Mouse (Mus musculus) CH12.LX (cell line): Measurements from ENCODE around the gene Slamf1. TPM values are rescaled to one million over a fixed set of nuclear protein-coding genes. Genes with fewer than 3 reads are reported as not detected.

Source experiments
- DNase-seq: peaks from one replicate; pipeline ENCODE4 v3.0.0-alpha.2; 2013; ENCODE audit errors: extremely low read depth
- H3K27ac ChIP-seq: 2 replicates; pipeline ENCODE4 v1.5.1; 2012; ENCODE audit warnings: low read depth, mild to moderate bottlenecking, control low read depth, moderate library complexity; ENCODE audit not compliant: insufficient read depth
- H3K27me3 ChIP-seq: replicated peaks from 2 replicates; pipeline ENCODE3; 2012; ENCODE audit warnings: inconsistent platforms
- H3K36me3 ChIP-seq, 2 experiments: replicated peaks in 1 of 2; 2 replicates each; pipeline versions ENCODE3 to v1.6.1; 2012; ENCODE audit warnings: inconsistent platforms in 1 of 2, low read length in 1 of 2, mild to moderate bottlenecking in 1 of 2, mixed read lengths in 1 of 2, moderate library complexity in 1 of 2; ENCODE audit not compliant: control insufficient read depth in 1 of 2, insufficient read depth in 1 of 2
- H3K4me1 ChIP-seq, 2 experiments: 2 replicates each; pipeline ENCODE4 v1.6.1; 2012; ENCODE audit warnings: inconsistent platforms in 1 of 2, moderate library complexity in 1 of 2; ENCODE audit not compliant: insufficient read depth in 2 of 2, control insufficient read depth in 1 of 2
- H3K4me2 ChIP-seq: 2 replicates; pipeline ENCODE4 v1.6.1; 2012; ENCODE audit warnings: low read depth, mild to moderate bottlenecking, control low read depth; ENCODE audit not compliant: poor library complexity, insufficient read depth, severe bottlenecking
- H3K4me3 ChIP-seq, 3 experiments: fragments of 150-350 bp in 1 of 3; sonication (generic) in 1 of 3; replicated peaks in 1 of 3; 2 replicates each; pipeline versions ENCODE3 to v1.5.1; 2011 to 2012; ENCODE audit warnings: low read depth in 2 of 3, low read length in 2 of 3, mild to moderate bottlenecking in 2 of 3, moderate library complexity in 2 of 3, control low read depth in 1 of 3, improper control_type of control experiment in 1 of 3, inconsistent platforms in 1 of 3, mixed read lengths in 1 of 3; ENCODE audit not compliant: poor library complexity in 1 of 3
- H3K79me2 ChIP-seq: replicated peaks from 2 replicates; pipeline ENCODE4 v1.6.1; 2012; ENCODE audit warnings: mild to moderate bottlenecking, moderate library complexity; ENCODE audit not compliant: control insufficient read depth, poor library complexity, insufficient read depth, severe bottlenecking; ENCODE audit errors: extremely low read depth
- H3K9ac ChIP-seq: 2 replicates; pipeline ENCODE4 v1.6.1; 2012; ENCODE audit warnings: low read depth, mild to moderate bottlenecking, control low read depth, moderate library complexity; ENCODE audit not compliant: insufficient read depth
- H3K9me3 ChIP-seq: replicated peaks from 2 replicates; pipeline ENCODE3; 2012; ENCODE audit warnings: low read length, inconsistent platforms, mixed read lengths
- BHLHE40 ChIP-seq: IDR thresholded peaks from 2 replicates; pipeline ENCODE4 v1.6.1; 2011; ENCODE audit warnings: mild to moderate bottlenecking, low read depth, low read length, improper control_type of control experiment
- CHD2 ChIP-seq: IDR thresholded peaks from 2 replicates; pipeline ENCODE4 v1.6.1; 2011; ENCODE audit warnings: low read length, improper control_type of control experiment
- CTCF ChIP-seq, 2 experiments: IDR thresholded peaks in 1 of 2; conservative IDR thresholded peaks in 1 of 2; 2 replicates each; pipeline ENCODE4 v1.5.1; 2011 to 2012; ENCODE audit warnings: low read depth in 2 of 2, low read length in 2 of 2, improper control_type of control experiment in 1 of 2, inconsistent platforms in 1 of 2, mild to moderate bottlenecking in 1 of 2, moderate library complexity in 1 of 2
- ELF1 ChIP-seq: IDR thresholded peaks from 2 replicates; pipeline ENCODE4 v1.6.1; 2014; ENCODE audit warnings: low read depth, mild to moderate bottlenecking, inconsistent platforms, low read length, improper control_type of control experiment
- GABPA ChIP-seq: IDR thresholded peaks from 2 replicates; pipeline ENCODE4 v1.6.1; 2012; ENCODE audit warnings: low read depth, low read length, improper control_type of control experiment, inconsistent platforms; ENCODE audit not compliant: insufficient replicate concordance
- JUN ChIP-seq: IDR thresholded peaks from 2 replicates; pipeline ENCODE4 v1.6.1; 2011; ENCODE audit warnings: low read depth, mild to moderate bottlenecking, low read length, improper control_type of control experiment, moderate library complexity; ENCODE audit not compliant: insufficient read depth
- JUND ChIP-seq: conservative IDR thresholded peaks from 2 replicates; pipeline ENCODE4 v1.6.1; 2011; ENCODE audit warnings: low read depth, low read length, improper control_type of control experiment
- MAFK ChIP-seq: IDR thresholded peaks from 2 replicates; pipeline ENCODE4 v1.6.1; 2011; ENCODE audit warnings: low read length, improper control_type of control experiment; ENCODE audit not compliant: insufficient replicate concordance
- MAZ ChIP-seq: IDR thresholded peaks from 2 replicates; pipeline ENCODE4 v1.6.1; 2012; ENCODE audit warnings: low read depth, mild to moderate bottlenecking, inconsistent platforms, low read length, improper control_type of control experiment, moderate library complexity
- MEF2A ChIP-seq: IDR thresholded peaks from 2 replicates; pipeline ENCODE4 v1.6.1; 2014; ENCODE audit warnings: low read depth, mild to moderate bottlenecking, inconsistent platforms, low read length, improper control_type of control experiment, borderline replicate concordance
- MYC ChIP-seq: IDR thresholded peaks from 2 replicates; pipeline ENCODE4 v1.6.1; 2011; ENCODE audit warnings: low read depth, mild to moderate bottlenecking, improper control_type of control experiment, low read length
- NELFE ChIP-seq: IDR thresholded peaks from 2 replicates; pipeline ENCODE4 v1.6.1; 2011; ENCODE audit warnings: low read depth, low read length, improper control_type of control experiment
- PAX5 ChIP-seq: IDR thresholded peaks from 2 replicates; pipeline ENCODE4 v1.6.1; 2012; ENCODE audit warnings: low read length, inconsistent platforms, mixed read lengths
- POLR2AphosphoS2 ChIP-seq: IDR thresholded peaks from 2 replicates; pipeline ENCODE4 v1.6.1; 2011; ENCODE audit warnings: low read depth, low read length, improper control_type of control experiment
- SIN3A ChIP-seq: IDR thresholded peaks from 2 replicates; pipeline ENCODE4 v1.6.1; 2012; ENCODE audit warnings: low read length, improper control_type of control experiment, inconsistent platforms
- UBTF ChIP-seq: IDR thresholded peaks from 2 replicates; pipeline ENCODE4 v1.6.1; 2012; ENCODE audit warnings: low read depth, mild to moderate bottlenecking, inconsistent platforms, low read length, improper control_type of control experiment, moderate library complexity
- USF1 ChIP-seq: IDR thresholded peaks from 2 replicates; pipeline ENCODE4 v1.6.1; 2014; ENCODE audit warnings: low read depth, mild to moderate bottlenecking, inconsistent platforms, low read length, improper control_type of control experiment
- ZC3H11A ChIP-seq: IDR thresholded peaks from 2 replicates; pipeline ENCODE4 v1.6.1; 2012; ENCODE audit warnings: low read depth, mild to moderate bottlenecking, inconsistent platforms, low read length, improper control_type of control experiment
- ZNF384 ChIP-seq: IDR thresholded peaks from 2 replicates; pipeline ENCODE4 v1.6.1; 2012; ENCODE audit warnings: low read depth, low read length, improper control_type of control experiment, inconsistent platforms
- dilution Hi-C: fragments of 300-500 bp; cut with MboI; formaldehyde crosslinking; loops from 2 replicates; pipeline ENCODE4 v1.14.3; 2020; ENCODE audit warnings: low sequenced_read_pairs; ENCODE audit not compliant: extremely low pct_unique_long_range_greater_than_20kb, extremely low pct_ligation_motif_present
- in situ Hi-C: fragments of 300-500 bp; cut with MboI; formaldehyde crosslinking; loops from 3 replicates; pipeline ENCODE4 v1.14.3; 2019; ENCODE audit warnings: low sequenced_read_pairs, low pct_ligation_motif_present, low pct_unique_long_range_greater_than_20kb, mixed read lengths
- polyA plus RNA-seq: library from polyadenylated mRNA; unstranded; fragments of >175 nt; gene quantifications from 2 replicates; pipeline ENCODE4 v1.2.1, GENCODE M21; 2012; ENCODE audit warnings: low read depth; ENCODE audit not compliant: insufficient read length
- total RNA-seq, 2 experiments: library from RNA; depleted of rRNA; stranded (reverse); fragments of 300-350 nt in 1 of 2; fragments of >200 nt in 1 of 2; gene quantifications; 2 replicates each; pipeline ENCODE4 v1.2.3; 2012 to 2014

The Slamf1 gene
- total and polyA plus RNA-seq, 3 experiments = 0.38 to 0.81 (median 0.80) TPM

GRCm38 (mm10) chr1:171788461-171789283, 21.7 kb downstream of the Slamf1 start:
- no peak overlapping the region for H3K9ac ChIP-seq
- H3K27ac ChIP-seq = no peak overlapping the region
- H3K27me3 ChIP-seq = no peaks in the 10 kb centered on the region
- TF ChIP-seq ZNF384 = no peak
- TF ChIP-seq CTCF (conservative IDR thresholded peaks at IDR 0.05 in 1 of 2, IDR thresholded peaks at IDR 0.05 in 1 of 2; ENCODE audit: low read depth in 2 of 2, low read length in 2 of 2) = no peak
- no peak for TF ChIP-seq UBTF
- no peak for TF ChIP-seq ZC3H11A
- TF ChIP-seq POLR2AphosphoS2 = no peak
- no peak for TF ChIP-seq SIN3A
- no peak for TF ChIP-seq PAX5
- no peak for TF ChIP-seq MAFK
- TF ChIP-seq ELF1 = no peak
- TF ChIP-seq MEF2A = no peak
- TF ChIP-seq BHLHE40 = no peak
- TF ChIP-seq JUN = no peak
- no peak for TF ChIP-seq USF1
- TF ChIP-seq JUND = no peak
- no peak for TF ChIP-seq GABPA
- TF ChIP-seq CHD2 = no peak
- no peak overlapping the region for H3K4me3 ChIP-seq
- no peak for DNase-seq
- no peak overlapping the region for H3K4me2 ChIP-seq
- no peaks in the 10 kb centered on the region for H3K79me2 ChIP-seq
- H3K36me3 ChIP-seq = no peaks in the 10 kb centered on the region
- H3K4me1 ChIP-seq = peaks cover 3 to 34% of the 10 kb centered on the region in 2 experiments; a peak in 3 of 4 replicates
- dilution Hi-C loops (no loop called here), in situ Hi-C loops (no loop called here)
- peaks cover 5% of the 10 kb centered on the region for H3K9me3 ChIP-seq

- Histone ChIP-seq H3K4me3 (no peak overlapping the region), H3K27ac (no peak overlapping the region), H3K9me3 (peaks cover 5% of the 10 kb centered on the region), H3K79me2 (no peaks in the 10 kb centered on the region), H3K9ac (no peak overlapping the region), H3K36me3 (no peaks in the 10 kb centered on the region), H3K4me1 (peaks cover 3 to 32% of the 10 kb centered on the region in 2 experiments; a peak in 3 of 4 replicates), H3K27me3 (no peaks in the 10 kb centered on the region), H3K4me2 (no peak overlapping the region)
- in situ Hi-C loops (no loop called here), dilution Hi-C loops (no loop called here)
- TF ChIP-seq MAZ (no peak), MYC (no peak), JUN (no peak), NELFE (no peak), JUND (no peak)
- DNase-seq = no peak
Observed at GRCm38 (mm10) chr1:171789407-171789806, 22.5 kb downstream of the Slamf1 start.
